Mouse (Mus musculus): ENCODE data around the gene Cacna1c. TPM values are rescaled to one million over a fixed set of nuclear protein-coding genes. Genes with fewer than 3 reads are reported as not detected.

Gene Cacna1c
- polyA plus RNA-seq, 1 experiment from 2014 or later = 2.3 TPM

- TF ChIP-seq CTCF (IDR thresholded peaks at IDR 0.05; ENCODE audit: low read depth) (no peak), EP300 (optimal IDR thresholded peaks at IDR 0.05) (no peak)
- WGBS = 11% methylated on average over 1 of the region's 1 CpGs
- no peaks in the 10 kb centered on the region for H3K4me1 ChIP-seq (replicated peaks; ENCODE audit: control insufficient read depth, insufficient read depth)
- H3K4me3 ChIP-seq (ENCODE audit: low read depth, low read length) = no peak overlapping the region
- H3K9ac ChIP-seq (ENCODE audit: low read length) = no peak overlapping the region
- ATAC-seq (ENCODE audit: low FRiP score, low TSS enrichment) = no peak
- DNase-seq (ENCODE audit: low spot score) = no peak
- no peaks in the 10 kb centered on the region for H3K36me3 ChIP-seq (ENCODE audit: control insufficient read depth, insufficient read depth, low read length)
- H3K4me2 ChIP-seq (replicated peaks; ENCODE audit: low read depth) = no peak overlapping the region
- no peaks in the 10 kb centered on the region for H3K9me3 ChIP-seq (ENCODE audit: control insufficient read depth, low read length)
- no peaks in the 10 kb centered on the region for H3K27me3 ChIP-seq (ENCODE audit: control insufficient read depth, insufficient read depth, low read length)
- H3K27ac ChIP-seq (replicated peaks) = no peak overlapping the region
These were observed 337.8 kb downstream of the Cacna1c start for GRCm38 (mm10) chr6:118858431-118858830.

GRCm38 (mm10) chr6:118852131-118852530 lies 344.1 kb downstream of the Cacna1c start:
- TF ChIP-seq EP300 (optimal IDR thresholded peaks at IDR 0.05) (no peak), CTCF (IDR thresholded peaks at IDR 0.05; ENCODE audit: low read depth) (no peak)
- no peak overlapping the region for H3K4me2 ChIP-seq (replicated peaks; ENCODE audit: low read depth)
- no peak overlapping the region for H3K9ac ChIP-seq (ENCODE audit: low read length)
- no peaks in the 10 kb centered on the region for H3K4me1 ChIP-seq (replicated peaks; ENCODE audit: control insufficient read depth, insufficient read depth)
- ATAC-seq (ENCODE audit: low FRiP score, low TSS enrichment) (no peak), DNase-seq (ENCODE audit: low spot score) (no peak)
- H3K36me3 ChIP-seq (ENCODE audit: control insufficient read depth, insufficient read depth, low read length) = no peaks in the 10 kb centered on the region
- no peaks in the 10 kb centered on the region for H3K27me3 ChIP-seq (ENCODE audit: control insufficient read depth, insufficient read depth, low read length)
- H3K4me3 ChIP-seq (ENCODE audit: low read depth, low read length) = no peak overlapping the region
- no peak overlapping the region for H3K27ac ChIP-seq (replicated peaks)
- no peaks in the 10 kb centered on the region for H3K9me3 ChIP-seq (ENCODE audit: control insufficient read depth, low read length)
- 66% methylated on average over 6 of the region's 6 CpGs for WGBS

GRCm38 (mm10) chr6:118851086-118851485 lies 345.1 kb downstream of the Cacna1c start:
- no peaks in the 10 kb centered on the region for H3K4me1 ChIP-seq (replicated peaks; ENCODE audit: control insufficient read depth, insufficient read depth)
- H3K9ac ChIP-seq (ENCODE audit: low read length) = no peak overlapping the region
- TF ChIP-seq EP300 (optimal IDR thresholded peaks at IDR 0.05) (no peak), CTCF (IDR thresholded peaks at IDR 0.05; ENCODE audit: low read depth) (no peak)
- no peaks in the 10 kb centered on the region for H3K36me3 ChIP-seq (ENCODE audit: control insufficient read depth, insufficient read depth, low read length)
- no peaks in the 10 kb centered on the region for H3K9me3 ChIP-seq (ENCODE audit: control insufficient read depth, low read length)
- no peak overlapping the region for H3K4me3 ChIP-seq (ENCODE audit: low read depth, low read length)
- H3K27me3 ChIP-seq (ENCODE audit: control insufficient read depth, insufficient read depth, low read length) = no peaks in the 10 kb centered on the region
- H3K4me2 ChIP-seq (replicated peaks; ENCODE audit: low read depth) = no peak overlapping the region
- H3K27ac ChIP-seq (replicated peaks) = no peak overlapping the region
- DNase-seq (ENCODE audit: low spot score) (no peak), ATAC-seq (ENCODE audit: low FRiP score, low TSS enrichment) (no peak)
- WGBS = 90% methylated on average over 3 of the region's 3 CpGs

- H3K27ac ChIP-seq (replicated peaks) = no peak overlapping the region
- H3K36me3 ChIP-seq (ENCODE audit: control insufficient read depth, insufficient read depth, low read length) = no peaks in the 10 kb centered on the region
- no peak overlapping the region for H3K9ac ChIP-seq (ENCODE audit: low read length)
- no peaks in the 10 kb centered on the region for H3K9me3 ChIP-seq (ENCODE audit: control insufficient read depth, low read length)
- no peak for ATAC-seq (ENCODE audit: low FRiP score, low TSS enrichment)
- no peaks in the 10 kb centered on the region for H3K27me3 ChIP-seq (ENCODE audit: control insufficient read depth, insufficient read depth, low read length)
- TF ChIP-seq CTCF (IDR thresholded peaks at IDR 0.05; ENCODE audit: low read depth) (peak; percentile 48), EP300 (optimal IDR thresholded peaks at IDR 0.05) (no peak)
- no peak overlapping the region for H3K4me3 ChIP-seq (ENCODE audit: low read depth, low read length)
- H3K4me2 ChIP-seq (replicated peaks; ENCODE audit: low read depth) = no peak overlapping the region
- 73% methylated on average over 2 of the region's 2 CpGs for WGBS
- no peaks in the 10 kb centered on the region for H3K4me1 ChIP-seq (replicated peaks; ENCODE audit: control insufficient read depth, insufficient read depth)
- DNase-seq (ENCODE audit: low spot score) = no peak
These were observed 347.6 kb downstream of the Cacna1c start for GRCm38 (mm10) chr6:118848640-118849039.

- Histone ChIP-seq H3K27me3 (ENCODE audit: control insufficient read depth, insufficient read depth, low read length) (no peaks in the 10 kb centered on the region), H3K27ac (replicated peaks) (no peak overlapping the region), H3K4me1 (replicated peaks; ENCODE audit: control insufficient read depth, insufficient read depth) (no peaks in the 10 kb centered on the region), H3K36me3 (ENCODE audit: control insufficient read depth, insufficient read depth, low read length) (no peaks in the 10 kb centered on the region), H3K9ac (ENCODE audit: low read length) (no peak overlapping the region), H3K9me3 (ENCODE audit: control insufficient read depth, low read length) (no peaks in the 10 kb centered on the region), H3K4me2 (replicated peaks; ENCODE audit: low read depth) (no peak overlapping the region), H3K4me3 (ENCODE audit: low read depth, low read length) (no peak overlapping the region)
- DNase-seq (ENCODE audit: low spot score) (no peak), ATAC-seq (ENCODE audit: low FRiP score, low TSS enrichment) (no peak)
- 70% methylated on average over 13 of the region's 13 CpGs for WGBS
- no peak for TF ChIP-seq CTCF (IDR thresholded peaks at IDR 0.05; ENCODE audit: low read depth)
- TF ChIP-seq EP300 (optimal IDR thresholded peaks at IDR 0.05) = no peak
These were observed 348.5 kb downstream of the Cacna1c start for GRCm38 (mm10) chr6:118847751-118848150.

GRCm38 (mm10) chr6:118845829-118846228 lies 350.4 kb downstream of the Cacna1c start:
- H3K9me3 ChIP-seq (ENCODE audit: control insufficient read depth, low read length) = no peaks in the 10 kb centered on the region
- no peaks in the 10 kb centered on the region for H3K4me1 ChIP-seq (replicated peaks; ENCODE audit: control insufficient read depth, insufficient read depth)
- no peak overlapping the region for H3K4me3 ChIP-seq (ENCODE audit: low read depth, low read length)
- H3K27me3 ChIP-seq (ENCODE audit: control insufficient read depth, insufficient read depth, low read length) = no peaks in the 10 kb centered on the region
- no peak for TF ChIP-seq EP300 (optimal IDR thresholded peaks at IDR 0.05)
- no peak for TF ChIP-seq CTCF (IDR thresholded peaks at IDR 0.05; ENCODE audit: low read depth)
- H3K4me2 ChIP-seq (replicated peaks; ENCODE audit: low read depth) = no peak overlapping the region
- H3K36me3 ChIP-seq (ENCODE audit: control insufficient read depth, insufficient read depth, low read length) = no peaks in the 10 kb centered on the region
- DNase-seq (ENCODE audit: low spot score) (peak; percentile 30), ATAC-seq (ENCODE audit: low FRiP score, low TSS enrichment) (peak; percentile 59)
- no peak overlapping the region for H3K9ac ChIP-seq (ENCODE audit: low read length)
- H3K27ac ChIP-seq (replicated peaks) = no peak overlapping the region
- 30% methylated on average over 2 of the region's 2 CpGs for WGBS
